Mouse (Mus musculus): ENCODE data around the gene Hoxd3.

Hoxd3 gene

GRCm38 (mm10) chr2:74711721-74712621 lies at the start of gene Hoxd3, which contains the start of gene Hoxd4:
TSS of gene Hoxd3 (plus strand) at chr2:74711927.
TSS of gene Hoxd4 (plus strand) at chr2:74711929.
- no peak for DNase-seq (ENCODE audit: low spot score in 2 of 2)

DNA sequence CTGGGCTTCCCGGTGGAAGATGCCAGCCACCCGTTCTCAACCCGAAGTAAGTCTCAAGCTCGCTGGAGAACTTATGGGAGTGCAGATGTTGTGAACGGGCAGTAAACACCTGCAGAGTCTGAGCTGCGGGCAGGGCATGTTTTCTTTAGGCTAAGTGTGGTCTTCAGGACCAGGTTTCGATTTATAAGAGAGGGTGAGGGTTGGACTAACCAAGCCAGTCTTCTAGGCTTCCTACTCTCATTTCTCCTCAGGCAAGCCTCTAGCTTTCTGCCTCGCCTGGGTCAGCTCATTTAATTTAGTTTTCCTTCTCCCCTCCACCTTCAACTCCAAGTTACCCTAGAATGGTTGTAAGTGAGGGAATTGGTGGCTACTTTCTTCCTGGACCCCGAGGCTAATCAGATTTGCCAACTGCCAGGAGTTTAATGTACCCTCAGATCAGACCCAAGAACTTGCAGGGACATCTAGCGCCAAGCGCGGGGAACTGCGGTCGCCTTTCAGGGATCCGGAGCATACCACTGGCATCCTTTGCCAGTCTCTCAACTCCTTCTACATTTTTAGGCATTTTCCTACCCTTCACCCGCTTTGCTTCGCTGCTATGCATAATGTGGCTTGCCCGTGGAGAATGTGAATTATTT lies 48.3 kb upstream of the Hoxd3 start:
- DNase-seq (ENCODE audit: low spot score in 2 of 2) = peak; percentile 68 to 79

DNA sequence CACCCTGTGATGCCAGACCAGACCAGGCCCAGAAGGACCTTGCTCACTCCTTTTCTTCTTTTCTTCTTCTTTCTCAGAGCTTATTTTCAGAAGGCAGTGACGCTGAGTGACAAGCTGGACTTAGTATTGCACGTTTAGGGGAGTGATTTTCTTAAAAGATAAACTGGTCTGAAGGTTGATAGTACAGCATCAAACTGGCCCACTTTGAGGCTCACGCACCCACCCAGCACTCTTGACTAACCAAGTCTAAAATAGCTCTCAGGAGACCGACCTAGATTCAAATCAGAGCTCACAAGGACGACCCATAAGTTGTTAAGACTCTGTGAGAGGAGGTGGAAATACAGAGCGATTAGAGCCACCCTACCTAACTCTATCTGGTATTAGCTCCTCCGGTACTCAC lies 45.3 kb upstream of the Hoxd3 start:
- no peak for DNase-seq (ENCODE audit: low spot score in 2 of 2)

DNA sequence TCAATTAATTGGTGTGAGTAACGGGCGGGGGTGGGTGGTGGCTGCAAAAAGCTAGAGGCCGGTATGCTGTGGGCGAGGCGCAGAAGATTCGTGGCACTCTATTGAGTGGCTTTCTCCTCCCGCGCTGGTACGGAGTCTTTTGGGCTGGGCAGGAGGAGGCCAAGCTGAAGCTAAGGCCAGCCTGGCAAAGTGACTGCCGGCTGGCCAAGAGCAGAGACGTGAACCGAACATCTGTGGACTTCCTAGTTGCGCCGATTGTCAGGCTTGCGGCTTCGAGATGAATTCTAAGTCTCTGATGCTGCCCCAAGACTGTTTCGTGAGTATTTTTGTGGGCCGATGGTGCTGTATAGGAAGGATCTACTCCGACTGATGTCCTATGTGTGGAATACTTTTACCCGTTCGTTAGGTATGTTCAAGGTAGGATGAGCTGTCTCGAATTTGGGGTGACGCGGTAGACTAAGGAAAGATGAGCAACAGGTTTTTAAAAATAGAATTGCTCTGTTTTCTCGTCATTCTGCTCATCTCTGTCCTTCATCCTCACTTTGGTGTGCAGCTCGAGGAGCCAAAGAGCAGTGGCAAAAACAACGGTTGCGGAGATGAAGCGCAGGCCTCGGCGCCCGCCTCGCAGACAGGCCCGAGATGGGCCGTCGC lies 44.4 kb upstream of the Hoxd3 start:
- no peak for DNase-seq (ENCODE audit: low spot score in 2 of 2)

- no peak for DNase-seq (ENCODE audit: low spot score in 2 of 2)
These were observed 43.8 kb upstream of the Hoxd3 start, which contains the start of gene Hoxd13 for GRCm38 (mm10) chr2:74667842-74668357. TSS of gene Hoxd13 (plus strand) at chr2:74668310.

- peak in 1 of 2 experiments; percentile 30 for DNase-seq (ENCODE audit: low spot score in 2 of 2)
These were observed 43.1 kb upstream of the Hoxd3 start for GRCm38 (mm10) chr2:74668370-74669229.

- DNase-seq (ENCODE audit: low spot score in 2 of 2) = no peak
These were observed 42.5 kb upstream of the Hoxd3 start for GRCm38 (mm10) chr2:74669230-74669578.

- no peak for DNase-seq (ENCODE audit: low spot score in 2 of 2)
These were observed 42.0 kb upstream of the Hoxd3 start for GRCm38 (mm10) chr2:74669650-74670235.

- DNase-seq (ENCODE audit: low spot score in 2 of 2) = no peak
These were observed 41.0 kb upstream of the Hoxd3 start for GRCm38 (mm10) chr2:74670632-74671188.

DNA sequence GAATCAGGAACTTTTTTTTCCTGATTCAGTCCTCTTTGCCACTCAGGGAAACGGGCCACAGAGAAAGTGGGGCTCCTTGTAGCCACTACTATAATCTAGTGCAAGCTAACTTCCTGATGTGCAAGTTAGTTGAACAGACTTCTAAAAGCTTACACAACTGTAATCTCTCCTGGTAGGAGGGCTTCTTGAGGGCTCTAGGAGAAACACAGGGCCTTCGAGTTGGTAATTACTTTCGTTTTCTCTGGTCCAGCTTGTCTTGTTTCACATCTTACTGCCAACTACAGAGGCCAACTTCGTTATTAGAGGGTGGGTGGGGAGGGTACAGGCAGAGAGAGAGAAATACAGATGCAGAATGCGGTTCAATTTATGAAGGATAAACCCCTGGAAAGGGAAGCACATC lies 39.9 kb upstream of the Hoxd3 start:
- DNase-seq (ENCODE audit: low spot score in 2 of 2) = no peak

- DNase-seq (ENCODE audit: low spot score in 2 of 2) = no peak
These were observed 39.0 kb upstream of the Hoxd3 start for GRCm38 (mm10) chr2:74672481-74673362.

- no peak for DNase-seq (ENCODE audit: low spot score in 2 of 2)
These were observed 37.8 kb upstream of the Hoxd3 start for GRCm38 (mm10) chr2:74673835-74674425.

GRCm38 (mm10) chr2:74674881-74675665 lies 36.7 kb upstream of the Hoxd3 start, which contains the start of gene Hoxd12:
TSS of gene Hoxd12 (plus strand) at chr2:74675013.
- DNase-seq (ENCODE audit: low spot score in 2 of 2) = no peak

DNA sequence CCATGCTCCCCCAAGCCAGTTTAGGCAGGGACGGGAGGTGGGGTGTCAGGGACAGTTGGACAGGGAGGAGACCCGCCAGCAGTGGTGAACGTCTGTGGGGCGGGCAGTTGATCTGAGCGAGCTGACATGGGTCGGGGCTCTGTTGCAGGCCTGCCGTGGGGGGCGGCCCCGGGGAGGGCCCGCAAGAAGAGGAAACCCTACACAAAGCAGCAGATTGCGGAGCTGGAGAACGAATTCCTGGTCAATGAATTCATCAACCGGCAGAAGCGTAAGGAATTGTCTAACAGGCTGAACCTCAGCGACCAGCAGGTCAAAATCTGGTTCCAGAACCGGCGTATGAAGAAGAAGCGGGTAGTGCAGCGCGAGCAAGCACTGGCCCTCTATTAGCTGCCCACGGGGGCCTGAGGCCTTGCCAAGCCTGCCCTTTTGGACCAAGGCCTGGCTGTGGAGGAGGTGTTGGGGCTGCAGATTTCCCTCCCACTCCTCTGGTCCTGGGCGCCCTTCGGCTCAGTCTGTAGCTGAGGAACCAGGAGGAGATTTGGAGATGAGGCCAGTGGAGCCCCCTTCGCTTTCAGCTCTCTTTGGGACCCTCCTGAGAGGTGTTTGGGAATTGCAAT lies 36.0 kb upstream of the Hoxd3 start:
- DNase-seq (ENCODE audit: low spot score in 2 of 2) = no peak

DNA sequence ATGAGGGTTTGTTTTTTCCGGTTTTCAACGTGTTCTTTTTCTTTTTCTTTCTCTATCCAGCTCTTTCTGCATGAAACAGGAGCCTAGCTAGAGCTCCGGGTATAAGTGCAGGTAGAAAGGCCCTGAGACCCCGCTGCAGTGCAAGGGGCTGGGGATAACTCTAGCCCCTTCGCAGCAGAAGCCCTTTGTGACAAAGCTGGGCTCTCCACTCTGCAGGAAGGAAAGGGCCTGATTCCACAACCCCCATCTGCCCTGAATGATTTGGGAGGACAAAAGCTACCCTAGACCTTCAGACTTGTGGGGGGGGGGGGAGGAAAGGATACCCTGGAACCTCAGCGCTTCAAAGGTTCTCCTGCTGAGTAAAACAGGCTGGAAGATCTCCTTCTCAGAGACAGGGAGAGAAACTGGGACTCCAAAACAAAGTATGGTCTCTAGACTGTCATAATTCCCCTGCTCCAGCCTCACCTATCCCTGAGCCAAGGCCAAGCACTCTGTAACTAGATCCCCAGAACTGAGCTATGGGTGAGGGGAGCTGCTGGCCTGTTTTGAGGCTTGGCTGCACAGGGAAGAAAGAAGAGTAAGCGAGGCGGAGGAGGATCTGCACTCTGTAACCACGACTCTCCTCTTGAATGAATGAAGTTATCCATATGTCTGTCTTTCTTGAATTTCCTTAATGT lies 35.2 kb upstream of the Hoxd3 start:
- no peak for DNase-seq (ENCODE audit: low spot score in 2 of 2)

GRCm38 (mm10) chr2:74677106-74677505 lies 34.6 kb upstream of the Hoxd3 start:
- DNase-seq (ENCODE audit: low spot score in 2 of 2) = no peak

DNA sequence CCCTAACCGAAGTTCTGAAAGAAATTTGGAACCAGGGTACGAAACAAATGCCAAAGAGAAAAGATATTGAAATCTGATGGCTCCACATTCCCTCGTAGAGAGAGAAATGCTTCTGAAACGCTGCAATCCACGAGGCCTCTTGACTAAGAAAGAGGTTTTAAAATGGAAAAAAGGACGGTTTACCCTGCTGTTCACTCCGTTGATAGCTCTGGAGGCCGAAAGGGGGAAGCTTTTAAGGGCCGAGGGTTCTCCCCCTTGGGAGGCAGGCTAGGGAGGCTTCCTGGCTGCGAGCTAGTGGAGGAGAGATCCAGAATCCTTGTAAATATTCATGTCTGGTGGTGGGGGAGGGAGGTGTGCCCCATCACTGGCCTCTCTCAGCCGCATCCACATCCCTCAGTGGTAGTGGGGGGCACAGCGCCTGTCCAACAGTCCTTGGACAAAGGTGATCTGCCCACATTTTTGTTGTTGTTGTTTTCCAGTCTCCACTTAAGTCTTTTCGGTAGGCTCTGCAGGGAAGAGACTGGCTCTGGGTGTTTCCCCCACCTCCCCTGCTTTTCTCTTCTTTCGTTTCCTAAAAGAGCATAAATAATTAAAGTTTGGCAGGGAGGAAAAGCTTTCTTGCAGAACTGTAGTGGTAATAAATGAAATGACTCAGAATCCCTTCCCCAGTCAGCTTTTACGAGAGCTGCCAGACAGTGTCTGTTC lies 32.7 kb upstream of the Hoxd3 start, which contains the start of gene Hoxd11:
TSS of gene Hoxd11 (plus strand) at position 667 of the 705 bp plus-strand sequence.
- no peak for DNase-seq (ENCODE audit: low spot score in 2 of 2)
